Mouse (Mus musculus): ENCODE results near the gene Slc19a1. TPM values are rescaled to one million over a fixed set of nuclear protein-coding genes. Genes with fewer than 3 reads are reported as not detected.

Gene Slc19a1
- polyA plus RNA-seq, 1 experiment from 2014 or later = 33.1 TPM

- ATAC-seq = no peak
- H3K4me1 ChIP-seq (ENCODE audit: control insufficient read depth, insufficient read depth, low read length) = no peaks in the 10 kb centered on the region
- peaks cover 64% of the 10 kb centered on the region for H3K36me3 ChIP-seq (ENCODE audit: control insufficient read depth, insufficient read depth, low read length)
- H3K27ac ChIP-seq (ENCODE audit: low read depth, low read length) = no peak overlapping the region
- no peak overlapping the region for H3K9ac ChIP-seq (ENCODE audit: low read length)
- H3K4me3 ChIP-seq (ENCODE audit: low read depth, low read length) = no peak overlapping the region
- no peak overlapping the region for H3K4me2 ChIP-seq (ENCODE audit: low read length)
- no peaks in the 10 kb centered on the region for H3K9me3 ChIP-seq (replicated peaks; ENCODE audit: control insufficient read depth, low read length)
- no peaks in the 10 kb centered on the region for H3K27me3 ChIP-seq (replicated peaks; ENCODE audit: control insufficient read depth, insufficient read depth, low read length)
- no peak for DNase-seq (ENCODE audit: low spot score)
- 93% methylated on average over 3 of the region's 3 CpGs for WGBS
Measured at GRCm38 (mm10) chr10:77048606-77049005, 16.6 kb downstream of the Slc19a1 start.

DNA sequence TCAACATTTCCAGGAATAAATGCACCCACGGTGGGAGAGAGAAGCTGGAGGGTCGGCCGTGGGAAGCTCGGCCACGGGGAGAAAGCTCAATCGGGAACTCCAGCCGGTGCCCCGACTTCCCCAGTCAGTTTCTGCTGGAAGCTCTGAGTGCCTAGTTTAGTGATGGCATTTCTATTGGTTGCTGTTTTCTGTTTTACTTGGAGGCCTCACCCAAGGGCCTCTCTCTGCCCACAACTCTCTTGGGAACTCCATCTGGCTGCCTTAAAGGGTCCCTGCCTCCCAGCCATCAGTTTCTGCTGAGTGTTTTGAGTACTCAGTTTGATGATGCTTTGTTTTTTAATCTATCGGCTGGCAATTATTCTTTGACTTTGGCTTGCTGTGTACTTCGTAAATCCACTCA lies 24.7 kb downstream of the Slc19a1 start:
- Histone ChIP-seq H3K4me3 (ENCODE audit: low read depth, low read length) (no peak overlapping the region), H3K9me3 (replicated peaks; ENCODE audit: control insufficient read depth, low read length) (no peaks in the 10 kb centered on the region), H3K9ac (ENCODE audit: low read length) (no peak overlapping the region), H3K4me1 (ENCODE audit: control insufficient read depth, insufficient read depth, low read length) (no peaks in the 10 kb centered on the region), H3K4me2 (ENCODE audit: low read length) (no peak overlapping the region), H3K36me3 (ENCODE audit: control insufficient read depth, insufficient read depth, low read length) (peaks cover 5% of the 10 kb centered on the region), H3K27me3 (replicated peaks; ENCODE audit: control insufficient read depth, insufficient read depth, low read length) (no peaks in the 10 kb centered on the region), H3K27ac (ENCODE audit: low read depth, low read length) (no peak overlapping the region)
- DNase-seq (ENCODE audit: low spot score) (no peak), ATAC-seq (no peak)
- WGBS = 74% methylated on average over 10 of the region's 10 CpGs

DNA sequence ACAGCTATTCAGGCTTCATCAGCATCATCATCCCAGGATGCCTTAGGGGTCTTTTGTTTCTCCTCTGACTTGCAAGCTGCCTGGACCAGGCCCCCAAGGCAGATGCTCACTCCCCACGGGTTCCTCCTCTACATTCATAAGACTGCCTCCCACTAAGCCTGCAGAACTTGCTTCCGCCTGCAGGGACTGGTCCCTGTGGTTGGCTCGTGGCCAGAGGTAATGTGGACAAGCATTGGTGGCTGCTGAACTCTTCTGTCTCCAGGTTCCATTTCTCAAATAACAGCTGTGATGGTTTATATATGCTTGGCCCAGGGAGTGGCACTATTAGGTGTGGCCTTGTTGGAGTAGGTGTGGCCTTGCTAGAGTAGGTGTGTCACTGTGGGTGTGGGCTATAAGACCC lies 29.4 kb downstream of the Slc19a1 start:
- no peak overlapping the region for H3K9ac ChIP-seq (ENCODE audit: low read length)
- H3K4me3 ChIP-seq (ENCODE audit: low read depth, low read length) = no peak overlapping the region
- no peak overlapping the region for H3K27ac ChIP-seq (ENCODE audit: low read depth, low read length)
- H3K4me2 ChIP-seq (ENCODE audit: low read length) = no peak overlapping the region
- no peaks in the 10 kb centered on the region for H3K9me3 ChIP-seq (replicated peaks; ENCODE audit: control insufficient read depth, low read length)
- 65% methylated on average over 3 of the region's 3 CpGs for WGBS
- no peaks in the 10 kb centered on the region for H3K36me3 ChIP-seq (ENCODE audit: control insufficient read depth, insufficient read depth, low read length)
- DNase-seq (ENCODE audit: low spot score) (no peak), ATAC-seq (no peak)
- no peaks in the 10 kb centered on the region for H3K4me1 ChIP-seq (ENCODE audit: control insufficient read depth, insufficient read depth, low read length)
- H3K27me3 ChIP-seq (replicated peaks; ENCODE audit: control insufficient read depth, insufficient read depth, low read length) = no peaks in the 10 kb centered on the region

GRCm38 (mm10) chr10:77062393-77063010 lies 30.5 kb downstream of the Slc19a1 start:
- Histone ChIP-seq H3K9me3 (replicated peaks; ENCODE audit: control insufficient read depth, low read length) (no peaks in the 10 kb centered on the region), H3K4me3 (ENCODE audit: low read depth, low read length) (no peak overlapping the region), H3K27ac (ENCODE audit: low read depth, low read length) (no peak overlapping the region), H3K4me1 (ENCODE audit: control insufficient read depth, insufficient read depth, low read length) (no peaks in the 10 kb centered on the region), H3K9ac (ENCODE audit: low read length) (no peak overlapping the region), H3K4me2 (ENCODE audit: low read length) (no peak overlapping the region), H3K36me3 (ENCODE audit: control insufficient read depth, insufficient read depth, low read length) (no peaks in the 10 kb centered on the region), H3K27me3 (replicated peaks; ENCODE audit: control insufficient read depth, insufficient read depth, low read length) (no peaks in the 10 kb centered on the region)
- DNase-seq (ENCODE audit: low spot score) = no peak
- ATAC-seq = no peak
- 87% methylated on average over 11 of the region's 11 CpGs for WGBS

DNA sequence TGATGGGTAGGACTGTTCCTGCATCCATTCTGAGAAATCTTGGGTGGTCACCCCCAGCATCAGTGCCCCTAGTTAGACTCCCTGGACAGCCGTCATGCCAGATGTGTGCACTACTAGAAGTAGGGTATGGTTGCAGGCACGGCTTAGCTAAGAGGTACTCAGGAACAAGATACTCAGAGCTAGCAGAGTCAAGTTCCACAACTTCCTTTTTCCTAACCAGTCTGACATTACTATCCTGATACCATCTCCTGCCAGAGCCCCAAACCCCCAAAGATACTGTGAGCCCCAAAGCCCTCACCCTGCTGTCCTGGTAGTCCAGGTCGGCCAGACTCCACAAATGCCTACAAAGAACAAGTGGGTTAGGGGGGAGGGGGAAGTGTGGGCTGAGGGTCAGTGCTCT lies 32.2 kb downstream of the Slc19a1 start:
- Histone ChIP-seq H3K27ac (ENCODE audit: low read depth, low read length) (no peak overlapping the region), H3K4me3 (ENCODE audit: low read depth, low read length) (no peak overlapping the region), H3K9ac (ENCODE audit: low read length) (no peak overlapping the region), H3K4me2 (ENCODE audit: low read length) (no peak overlapping the region), H3K4me1 (ENCODE audit: control insufficient read depth, insufficient read depth, low read length) (no peaks in the 10 kb centered on the region), H3K36me3 (ENCODE audit: control insufficient read depth, insufficient read depth, low read length) (0 out of 2 replicates have a peak, but pooled peaks cover 2% of the 10 kb centered on the region), H3K9me3 (replicated peaks; ENCODE audit: control insufficient read depth, low read length) (no peaks in the 10 kb centered on the region), H3K27me3 (replicated peaks; ENCODE audit: control insufficient read depth, insufficient read depth, low read length) (no peaks in the 10 kb centered on the region)
- DNase-seq (ENCODE audit: low spot score) = no peak
- ATAC-seq = no peak
- WGBS = 91% methylated on average over 3 of the region's 3 CpGs

DNA sequence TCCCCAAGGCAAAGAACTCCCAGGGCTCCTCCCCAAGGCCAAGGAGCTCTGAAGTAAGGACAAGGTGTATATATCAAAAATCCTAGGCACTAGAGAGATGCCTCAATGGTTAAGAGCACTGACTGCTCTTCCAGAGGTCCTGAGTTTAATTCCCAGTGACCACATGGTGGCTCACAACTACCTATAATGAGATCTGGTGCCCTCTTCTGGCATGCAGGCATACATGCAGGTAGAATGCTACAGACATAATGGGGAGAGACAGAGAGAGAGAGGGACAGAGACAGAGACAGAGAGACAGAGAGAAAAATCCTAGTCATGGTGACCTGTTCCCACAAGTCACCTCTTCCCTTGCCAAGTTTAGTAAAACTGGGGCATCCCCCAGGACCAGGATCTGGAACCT lies 32.6 kb downstream of the Slc19a1 start:
- no peak for DNase-seq (ENCODE audit: low spot score)
- Histone ChIP-seq H3K36me3 (ENCODE audit: control insufficient read depth, insufficient read depth, low read length) (0 out of 2 replicates have a peak, but pooled peaks cover 3% of the 10 kb centered on the region), H3K4me1 (ENCODE audit: control insufficient read depth, insufficient read depth, low read length) (no peaks in the 10 kb centered on the region), H3K4me3 (ENCODE audit: low read depth, low read length) (no peak overlapping the region), H3K27ac (ENCODE audit: low read depth, low read length) (no peak overlapping the region), H3K4me2 (ENCODE audit: low read length) (no peak overlapping the region), H3K27me3 (replicated peaks; ENCODE audit: control insufficient read depth, insufficient read depth, low read length) (no peaks in the 10 kb centered on the region), H3K9me3 (replicated peaks; ENCODE audit: control insufficient read depth, low read length) (no peaks in the 10 kb centered on the region), H3K9ac (ENCODE audit: low read length) (no peak overlapping the region)
- ATAC-seq = no peak

GRCm38 (mm10) chr10:77068469-77068868 lies 36.4 kb downstream of the Slc19a1 start:
- 0 out of 2 replicates have a peak, but pooled peaks cover 3% of the 10 kb centered on the region for H3K36me3 ChIP-seq (ENCODE audit: control insufficient read depth, insufficient read depth, low read length)
- DNase-seq (ENCODE audit: low spot score) (no peak), ATAC-seq (no peak)
- no peak overlapping the region for H3K27ac ChIP-seq (ENCODE audit: low read depth, low read length)
- H3K4me1 ChIP-seq (ENCODE audit: control insufficient read depth, insufficient read depth, low read length) = no peaks in the 10 kb centered on the region
- H3K4me3 ChIP-seq (ENCODE audit: low read depth, low read length) = no peak overlapping the region
- H3K9ac ChIP-seq (ENCODE audit: low read length) = no peak overlapping the region
- 93% methylated on average over 7 of the region's 7 CpGs for whole genome bisulfite sequencing
- no peaks in the 10 kb centered on the region for H3K27me3 ChIP-seq (replicated peaks; ENCODE audit: control insufficient read depth, insufficient read depth, low read length)
- no peak overlapping the region for H3K4me2 ChIP-seq (ENCODE audit: low read length)
- H3K9me3 ChIP-seq (replicated peaks; ENCODE audit: control insufficient read depth, low read length) = no peaks in the 10 kb centered on the region

DNA sequence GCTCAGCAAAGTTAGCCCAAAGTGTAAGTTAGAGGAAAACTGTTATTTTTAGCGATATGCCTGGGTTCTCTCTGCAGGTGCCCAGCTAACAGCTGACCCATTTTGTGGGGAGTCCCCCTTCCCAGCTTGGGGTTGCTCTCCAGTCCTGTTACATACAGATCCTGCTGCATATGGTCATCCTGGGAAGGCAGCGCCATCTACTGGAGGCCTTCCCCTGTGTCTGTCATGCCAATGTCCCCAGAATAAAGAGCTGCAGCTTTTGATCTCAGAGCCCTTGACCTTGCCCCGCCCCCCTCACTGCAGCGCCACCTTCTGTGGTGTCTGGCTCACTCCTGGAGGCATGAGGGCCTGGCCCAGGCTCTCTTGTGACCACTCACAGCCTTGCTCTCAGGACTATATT lies 38.0 kb downstream of the Slc19a1 start:
- Histone ChIP-seq H3K36me3 (ENCODE audit: control insufficient read depth, insufficient read depth, low read length) (0 out of 2 replicates have a peak, but pooled peaks cover 3% of the 10 kb centered on the region), H3K9ac (ENCODE audit: low read length) (no peak overlapping the region), H3K27me3 (replicated peaks; ENCODE audit: control insufficient read depth, insufficient read depth, low read length) (no peaks in the 10 kb centered on the region), H3K4me2 (ENCODE audit: low read length) (no peak overlapping the region), H3K4me3 (ENCODE audit: low read depth, low read length) (no peak overlapping the region), H3K27ac (ENCODE audit: low read depth, low read length) (no peak overlapping the region), H3K4me1 (ENCODE audit: control insufficient read depth, insufficient read depth, low read length) (no peaks in the 10 kb centered on the region), H3K9me3 (replicated peaks; ENCODE audit: control insufficient read depth, low read length) (no peaks in the 10 kb centered on the region)
- 48% methylated on average over 4 of the region's 4 CpGs for WGBS
- DNase-seq (ENCODE audit: low spot score) = peak; percentile 61
- ATAC-seq = 0 out of 2 replicates have a peak, but pooled peaks have one; percentile 50

GRCm38 (mm10) chr10:77074276-77074974 lies 42.4 kb downstream of the Slc19a1 start:
- H3K4me3 ChIP-seq (ENCODE audit: low read depth, low read length) = no peak overlapping the region
- no peaks in the 10 kb centered on the region for H3K4me1 ChIP-seq (ENCODE audit: control insufficient read depth, insufficient read depth, low read length)
- no peaks in the 10 kb centered on the region for H3K9me3 ChIP-seq (replicated peaks; ENCODE audit: control insufficient read depth, low read length)
- WGBS = 87% methylated on average over 4 of the region's 4 CpGs
- H3K27ac ChIP-seq (ENCODE audit: low read depth, low read length) = no peak overlapping the region
- H3K36me3 ChIP-seq (ENCODE audit: control insufficient read depth, insufficient read depth, low read length) = peaks cover 5% of the 10 kb centered on the region; the same call in 1 of the 2 replicates
- no peaks in the 10 kb centered on the region for H3K27me3 ChIP-seq (replicated peaks; ENCODE audit: control insufficient read depth, insufficient read depth, low read length)
- H3K9ac ChIP-seq (ENCODE audit: low read length) = no peak overlapping the region
- peak; percentile 49 for DNase-seq (ENCODE audit: low spot score)
- no peak for ATAC-seq
- H3K4me2 ChIP-seq (ENCODE audit: low read length) = no peak overlapping the region

Measured in forebrain, embryonic 14.5 days (tissue).